ENCODE assay signal across 12 mouse cellular contexts in the genomic region with DNA sequence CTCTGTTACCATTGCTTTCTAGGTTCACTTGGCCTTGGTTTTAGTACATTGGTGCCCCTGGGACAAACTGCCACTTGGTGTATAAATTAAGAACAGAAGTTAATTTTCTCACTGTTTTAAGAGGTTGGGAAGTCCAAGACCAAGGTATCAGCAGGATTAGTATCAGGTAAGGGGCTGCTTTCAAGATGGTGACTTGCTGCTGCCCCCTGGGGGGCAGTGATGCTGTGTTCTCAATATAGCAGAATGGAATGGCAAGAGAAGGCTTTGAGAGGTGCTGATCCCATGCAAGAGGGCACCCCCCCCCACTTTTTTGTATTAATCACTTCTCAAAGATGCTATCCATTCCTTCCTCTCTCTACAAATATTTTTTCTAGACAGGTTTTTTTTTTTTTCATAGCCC. TPM values are rescaled to one million over a fixed set of nuclear protein-coding genes. Genes with fewer than 3 reads are reported as not detected.
A peak's percentile ranks its signal among the peaks of the same experiment; 100 is the strongest.
DNase-seq lines count a peak whose midpoint lies in the region; ATAC-seq and TF ChIP-seq lines count a peak whose summit lies in the region.
"Had no signal": no experiment of that assay in that cellular context is flagged by ENCODE, and none has a peak within 500 bp of the region (broad histone marks: within the 10 kb centered on the region; RNA-seq: fewer than 3 reads in every experiment).

No protein-coding gene starts in this region.

- ATAC-seq in intestine, postnatal 0 days: no peak
- no peak for ATAC-seq in intestine, embryonic 15.5 days
- ATAC-seq in stomach, postnatal 0 days (ENCODE audit: low FRiP score, low TSS enrichment): no peak

- H3K9ac ChIP-seq in intestine, postnatal 0 days (ENCODE audit: low read depth, low read length): no peak overlapping the region
- no peak overlapping the region for H3K9ac ChIP-seq in intestine, embryonic 15.5 days
- no peak overlapping the region for H3K9ac ChIP-seq in stomach, postnatal 0 days (ENCODE audit: low read length)

- DNase-seq in lung, postnatal 36 days: peak; percentile 51
- no peak for DNase-seq in lung, postnatal 4 days
- peak; percentile 31 for DNase-seq in ES-CJ7 (ENCODE audit: low read depth, low spot score)
- no peak for DNase-seq in stomach, postnatal 0 days (ENCODE audit: low spot score)
- no peak for DNase-seq in left cerebral cortex, adult 11 months (ENCODE audit: low spot score)
- DNase-seq in hindbrain, embryonic 10.5 days (ENCODE audit: low spot score): no peak
- DNase-seq: cerebellum, postnatal 36 days; heart, postnatal 4 days had no signal

- no peak overlapping the region for H3K4me3 ChIP-seq in intestine, postnatal 0 days (ENCODE audit: low read depth, low read length)
- no peak overlapping the region for H3K4me3 ChIP-seq in intestine, embryonic 15.5 days (replicated peaks)
- H3K4me3 ChIP-seq in stomach, postnatal 0 days (ENCODE audit: low read depth, low read length): no peak overlapping the region
- H3K4me3 ChIP-seq in hindbrain, embryonic 10.5 days: no peak overlapping the region
- H3K4me3 ChIP-seq: megakaryocyte, embryonic 14.5 days had no signal

- TF ChIP-seq CTCF in intestine, postnatal 0 days (IDR thresholded peaks at IDR 0.05; ENCODE audit: low read depth): peak; percentile 44
- peak; percentile 43 for TF ChIP-seq CTCF in stomach, postnatal 0 days (IDR thresholded peaks at IDR 0.05; ENCODE audit: low read depth)

- H3K9me3 ChIP-seq in intestine, postnatal 0 days (ENCODE audit: control insufficient read depth): no peaks in the 10 kb centered on the region
- H3K9me3 ChIP-seq in intestine, embryonic 15.5 days: no peaks in the 10 kb centered on the region
- H3K9me3 ChIP-seq in stomach, postnatal 0 days (ENCODE audit: control insufficient read depth, low read length): no peaks in the 10 kb centered on the region
- H3K9me3 ChIP-seq in hindbrain, embryonic 10.5 days: no peaks in the 10 kb centered on the region
- H3K9me3 ChIP-seq: G1E; megakaryocyte, embryonic 14.5 days had no signal

- H3K4me1 ChIP-seq in intestine, postnatal 0 days (replicated peaks; ENCODE audit: control insufficient read depth, insufficient read depth, low read length): peaks cover 3% of the 10 kb centered on the region; the same call in 1 of the 2 replicates
- no peaks in the 10 kb centered on the region for H3K4me1 ChIP-seq in intestine, embryonic 15.5 days (replicated peaks)
- H3K4me1 ChIP-seq in stomach, postnatal 0 days (replicated peaks; ENCODE audit: control insufficient read depth, insufficient read depth): no peaks in the 10 kb centered on the region
- peaks cover 4% of the 10 kb centered on the region; the same call in 1 of the 2 replicates for H3K4me1 ChIP-seq in hindbrain, embryonic 10.5 days (replicated peaks)

- no peaks in the 10 kb centered on the region for H3K36me3 ChIP-seq in intestine, postnatal 0 days (ENCODE audit: control insufficient read depth, insufficient read depth)
- H3K36me3 ChIP-seq in intestine, embryonic 15.5 days: no peaks in the 10 kb centered on the region
- no peaks in the 10 kb centered on the region for H3K36me3 ChIP-seq in stomach, postnatal 0 days (ENCODE audit: control insufficient read depth, insufficient read depth, low read length)
- no peaks in the 10 kb centered on the region for H3K36me3 ChIP-seq in hindbrain, embryonic 10.5 days

- H3K27me3 ChIP-seq in intestine, postnatal 0 days (replicated peaks; ENCODE audit: control insufficient read depth, insufficient read depth, low read length): no peaks in the 10 kb centered on the region
- H3K27me3 ChIP-seq in intestine, embryonic 15.5 days (replicated peaks): no peaks in the 10 kb centered on the region
- H3K27me3 ChIP-seq in stomach, postnatal 0 days (ENCODE audit: control insufficient read depth, insufficient read depth, low read length): no peaks in the 10 kb centered on the region
- no peaks in the 10 kb centered on the region for H3K27me3 ChIP-seq in hindbrain, embryonic 10.5 days (ENCODE audit: insufficient read depth, poor library complexity, severe bottlenecking)

- no peak overlapping the region for H3K27ac ChIP-seq in intestine, postnatal 0 days (ENCODE audit: low read depth, low read length)
- no peak overlapping the region for H3K27ac ChIP-seq in intestine, embryonic 15.5 days
- no peak overlapping the region for H3K27ac ChIP-seq in stomach, postnatal 0 days (replicated peaks)
- H3K27ac ChIP-seq in hindbrain, embryonic 10.5 days: no peak overlapping the region

- no peak for TF ChIP-seq EP300 in stomach, postnatal 0 days (optimal IDR thresholded peaks at IDR 0.05)

- no peak overlapping the region for H3K4me2 ChIP-seq in intestine, postnatal 0 days (replicated peaks; ENCODE audit: low read depth)
- H3K4me2 ChIP-seq in intestine, embryonic 15.5 days (replicated peaks): no peak overlapping the region
- no peak overlapping the region for H3K4me2 ChIP-seq in stomach, postnatal 0 days (replicated peaks; ENCODE audit: low read depth)

RNA-seq across cellular contexts. Expression of gene Tmem243, which starts 9.1 kb away (rescaled TPM):
- polyA plus RNA-seq in intestine, postnatal 0 days (2015; fragmentation: Nextera tagmentation; extraction: Ambion mirVana): 116 and 117 TPM in 2 replicates
- polyA plus RNA-seq in intestine, embryonic 15.5 days (2015; fragmentation: Nextera tagmentation; extraction: Ambion mirVana): 21.9 and 26.6 TPM in 2 replicates
- 19.7 and 20.1 TPM in 2 replicates for polyA plus RNA-seq in stomach, postnatal 0 days (2015; fragmentation: Nextera tagmentation; extraction: Ambion mirVana)
- 23.3 and 24.4 TPM in 2 replicates for polyA plus RNA-seq in hindbrain, embryonic 10.5 days (2016; fragmentation: Nextera tagmentation; extraction: Ambion mirVana)

RNA-seq across cellular contexts. Expression of gene Dmtf1, which starts 52.0 kb away (rescaled TPM):
- 12.7 and 13.1 TPM in 2 replicates for polyA plus RNA-seq in intestine, postnatal 0 days (2015; fragmentation: Nextera tagmentation; extraction: Ambion mirVana)
- polyA plus RNA-seq in intestine, embryonic 15.5 days (2015; fragmentation: Nextera tagmentation; extraction: Ambion mirVana): 32.2 and 32.9 TPM in 2 replicates
- 9.5 and 10.7 TPM in 2 replicates for polyA plus RNA-seq in stomach, postnatal 0 days (2015; fragmentation: Nextera tagmentation; extraction: Ambion mirVana)
- 54.9 and 61.2 TPM in 2 replicates for polyA plus RNA-seq in hindbrain, embryonic 10.5 days (2016; fragmentation: Nextera tagmentation; extraction: Ambion mirVana)

Comparison
In these comparisons a context has a peak if more than half of its experiments do, and no peak if none do; other contexts are left out.
1. DNase-seq: peak in lung, postnatal 36 days (single experiment) and ES-CJ7 (single experiment); none in lung, postnatal 4 days (0 of 2), stomach, postnatal 0 days (single experiment), left cerebral cortex, adult 11 months (single experiment) and hindbrain, embryonic 10.5 days (single experiment).